Mouse (Mus musculus) Patski (cell line): Measurements from ENCODE around the gene Olfr1495. TPM values are rescaled to one million over a fixed set of nuclear protein-coding genes. Genes with fewer than 3 reads are reported as not detected.
"Not testable (repeated sequence)": the region's sequence is repeated elsewhere in the genome, so short reads cannot be mapped to it uniquely, and the experiment has no call there.

Experiments used
- ATAC-seq: fragments of 100-300 bp; one replicate; pipeline ENCODE4 v1.8.0; 2021
- CTCF ChIA-PET: fragments of 350-600 bp; sonication (Branson Sonifier 250); formaldehyde crosslinking; loops from one replicate; lab custom pipeline; 2022; ENCODE audit warnings: inconsistent platforms; lab: Charles Lee
- POLR2A ChIA-PET: fragments of 350-600 bp; sonication (Branson Sonifier 250); formaldehyde crosslinking; loops from one replicate; lab custom pipeline; 2022; ENCODE audit warnings: antibody characterized with exemption, inconsistent platforms; lab: Charles Lee
- DNase-seq: peaks from one replicate; pipeline ENCODE4 v3.0.0-alpha.2; 2011; ENCODE audit warnings: low read depth, low spot score
- H3K27me3 ChIP-seq: fragments of 371-371 bp; one replicate; pipeline ENCODE4 v1.5.1; 2021
- CTCF ChIP-seq: fragments of 100-300 bp; IDR thresholded peaks from one replicate; pipeline ENCODE4 v1.5.1; 2021
- in situ Hi-C: fragments of 300-500 bp; cut with MboI; formaldehyde crosslinking; loops from 3 replicates; pipeline ENCODE4 v1.11.1; 2018; ENCODE audit warnings: low pct_unique_long_range_greater_than_20kb, mixed read lengths
- polyA plus RNA-seq: library from polyadenylated mRNA; unstranded; gene quantifications from one replicate; pipeline ENCODE4 v1.2.3, GENCODE M21; 2021

The Olfr1495 gene
- not detected for polyA plus RNA-seq

- no peak for TF ChIP-seq CTCF
- POLR2A ChIA-PET: no interaction called here
- in situ Hi-C loops: no loop called here
Measured at GRCm38 (mm10) chr19:13764306-13764705, at the start of gene Olfr1495. Gene Olfr1495, plus strand, starts transcription at chr19:13764606.

GRCm38 (mm10) chr19:13722978-13723377, 41.4 kb upstream of the Olfr1495 start, which contains the start of gene Olfr1493-ps1:
Gene Olfr1493-ps1, plus strand, starts transcription at chr19:13723278.
- no peak for DNase-seq
- CTCF ChIA-PET: interaction anchor here (0.5 kb wide), 1 partner anchor 513 kb away, joined by 3 read pairs; no protein-coding TSS in a partner anchor
- POLR2A ChIA-PET: no interaction called here
- no peak for TF ChIP-seq CTCF
- no peaks in the 10 kb centered on the region for H3K27me3 ChIP-seq
- ATAC-seq: no peak
- in situ Hi-C loops: no loop called here

More at GRCm38 (mm10) chr19:13764306-13764705, at the start of gene Olfr1495:
- DNase-seq (no peak), ATAC-seq (no peak)
- CTCF ChIA-PET: no interaction called here
- H3K27me3 ChIP-seq: no peaks in the 10 kb centered on the region

- ATAC-seq: no peak
- CTCF ChIA-PET: interaction anchor here (1.6 kb wide), 1 partner anchor 23 kb away, joined by 5 read pairs; no protein-coding TSS in a partner anchor
- peaks cover 7% of the 10 kb centered on the region for H3K27me3 ChIP-seq
- in situ Hi-C loops: no loop called here
- DNase-seq: no peak
- TF ChIP-seq CTCF: no peak
- POLR2A ChIA-PET: no interaction called here
Measured at GRCm38 (mm10) chr19:13739428-13739827, 25.0 kb upstream of the Olfr1495 start, which contains the start of gene Olfr1494. Gene Olfr1494, plus strand, starts transcription at chr19:13739728.

GRCm38 (mm10) chr19:13749366-13749765, 15.0 kb upstream of the Olfr1495 start:
- POLR2A ChIA-PET: no interaction called here
- no peak for TF ChIP-seq CTCF
- DNase-seq (no peak), ATAC-seq (no peak)
- in situ Hi-C loops: no loop called here
- H3K27me3 ChIP-seq: no peaks in the 10 kb centered on the region
- CTCF ChIA-PET: no interaction called here

- TF ChIP-seq CTCF: no peak
- ChIA-PET POLR2A (no interaction called here), CTCF (interaction anchor here (0.8 kb wide), 1 partner anchor 11 kb away, joined by 3 read pairs; no protein-coding TSS in a partner anchor)
- ATAC-seq (no peak), DNase-seq (no peak)
- in situ Hi-C loops: no loop called here
- H3K27me3 ChIP-seq: no peaks in the 10 kb centered on the region
Measured at GRCm38 (mm10) chr19:13768565-13769276, 4.3 kb downstream of the Olfr1495 start.

GRCm38 (mm10) chr19:13777578-13777977, 13.2 kb downstream of the Olfr1495 start, which contains the start of gene Olfr1496:
Gene Olfr1496, plus strand, starts transcription at chr19:13777878.
- no peak for DNase-seq
- CTCF ChIA-PET: interaction anchor here (0.8 kb wide), 1 partner anchor 10 kb away, joined by 3 read pairs; no protein-coding TSS in a partner anchor
- no peak for ATAC-seq
- H3K27me3 ChIP-seq: no peaks in the 10 kb centered on the region
- POLR2A ChIA-PET: no interaction called here
- in situ Hi-C loops: no loop called here
- no peak for TF ChIP-seq CTCF

- DNase-seq (no peak), ATAC-seq (no peak)
- TF ChIP-seq CTCF: no peak
- in situ Hi-C loops: no loop called here
- H3K27me3 ChIP-seq: no peaks in the 10 kb centered on the region
- ChIA-PET CTCF (no interaction called here), POLR2A (no interaction called here)
Measured at GRCm38 (mm10) chr19:13798102-13798501, 33.7 kb downstream of the Olfr1495 start, which contains the start of gene Olfr1497. Gene Olfr1497, minus strand, starts transcription at chr19:13798202.

- H3K27me3 ChIP-seq, DNase-seq, POLR2A ChIA-PET, ATAC-seq: not testable (repeated sequence)
- in situ Hi-C loops: loop anchor here (25.0 kb wide), 2 partner anchors 1268 to 1368 kb away; partner anchors contain the start of genes Fam111a and Pfpl
- CTCF ChIA-PET: interaction anchor here (1.5 kb wide), 1 partner anchor 26 kb away, joined by 3 read pairs; no protein-coding TSS in a partner anchor
Measured at GRCm38 (mm10) chr19:13805486-13805885, 41.1 kb downstream of the Olfr1495 start.

- ATAC-seq: no peak
- DNase-seq: no peak
- peak; percentile 58 for TF ChIP-seq CTCF
- POLR2A ChIA-PET: no interaction called here
- peaks cover 6% of the 10 kb centered on the region for H3K27me3 ChIP-seq
- CTCF ChIA-PET: no interaction called here
- in situ Hi-C loops: loop anchor here (25.0 kb wide), 2 partner anchors 1276 to 1376 kb away; partner anchors contain the start of genes Fam111a and Pfpl
Measured at GRCm38 (mm10) chr19:13812823-13813222, 48.4 kb downstream of the Olfr1495 start.

GRCm38 (mm10) chr19:13818827-13819226, 54.4 kb downstream of the Olfr1495 start:
- ChIA-PET POLR2A (no interaction called here), CTCF (interaction anchor here (1.9 kb wide), 1 partner anchor 15 kb away, joined by 5 read pairs; no protein-coding TSS in a partner anchor)
- in situ Hi-C loops: loop anchor here (25.0 kb wide), 2 partner anchors 1282 to 1382 kb away; partner anchors contain the start of genes Fam111a and Pfpl
- peaks cover 5% of the 10 kb centered on the region for H3K27me3 ChIP-seq
- DNase-seq: no peak
- no peak for ATAC-seq
- peak; percentile 42 for TF ChIP-seq CTCF
